Mouse (Mus musculus) forebrain, embryonic 13.5 days (tissue): ENCODE data around the gene Tango2. TPM values are rescaled to one million over a fixed set of nuclear protein-coding genes. Genes with fewer than 3 reads are reported as not detected.

Experiments used
- ATAC-seq: fragments of 200-750 bp; cut with Nextera tagmentation; 2 replicates; pipeline ENCODE4 v1.8.0; 2017
- H3K27ac ChIP-seq: fragments of 300-500 bp; sonication (generic); 2 replicates; pipeline ENCODE4 v1.5.1; 2015; ENCODE audit warnings: inconsistent platforms, mild to moderate bottlenecking, moderate library complexity
- H3K27me3 ChIP-seq: fragments of 300-500 bp; sonication (generic); 2 replicates; pipeline ENCODE4 v1.6.1; 2015; ENCODE audit warnings: mild to moderate bottlenecking, inconsistent platforms
- H3K36me3 ChIP-seq: fragments of 300-500 bp; sonication (generic); 2 replicates; pipeline ENCODE4 v1.6.1; 2015; ENCODE audit warnings: mild to moderate bottlenecking, inconsistent platforms; ENCODE audit not compliant: poor library complexity, severe bottlenecking
- H3K4me1 ChIP-seq: fragments of 300-500 bp; sonication (generic); 2 replicates; pipeline ENCODE4 v1.6.1; 2015; ENCODE audit warnings: inconsistent platforms
- H3K4me2 ChIP-seq: fragments of 300-500 bp; sonication (generic); 2 replicates; pipeline ENCODE4 v1.6.1; 2015; ENCODE audit warnings: inconsistent platforms, mild to moderate bottlenecking, moderate library complexity
- H3K4me3 ChIP-seq: fragments of 300-500 bp; sonication (generic); 2 replicates; pipeline ENCODE4 v1.5.1; 2015; ENCODE audit warnings: mild to moderate bottlenecking, inconsistent platforms
- H3K9ac ChIP-seq: fragments of 300-500 bp; sonication (generic); 2 replicates; pipeline ENCODE4 v1.6.1; 2015; ENCODE audit warnings: mild to moderate bottlenecking, inconsistent platforms
- H3K9me3 ChIP-seq: fragments of 300-500 bp; sonication (generic); replicated peaks from 2 replicates; pipeline ENCODE4 v1.6.1; 2016; ENCODE audit warnings: inconsistent platforms
- WGBS: fragments of 180-500 bp; shearing (Covaris S2); methylation state at CpG from one replicate; pipeline ENCODE4 v1.1.7; 2015; 5-methylcytosine and 5-hydroxymethylcytosine counted together
- polyA plus RNA-seq: library from polyadenylated mRNA; unstranded; fragments of >200 nt; fragmentation: Nextera tagmentation; extraction: Ambion mirVana; gene quantifications from 2 replicates; pipeline ENCODE4 v1.2.1, GENCODE M21; 2015

Gene Tango2
- polyA plus RNA-seq, 1 experiment from 2014 or later = 59.2 TPM

GRCm38 (mm10) chr16:18353106-18353505 lies 5.2 kb upstream of the Tango2 start:
- Histone ChIP-seq H3K4me2 (no peak overlapping the region), H3K4me1 (peaks cover 24% of the 10 kb centered on the region), H3K4me3 (no peak overlapping the region), H3K9me3 (no peaks in the 10 kb centered on the region), H3K27ac (no peak overlapping the region), H3K36me3 (peaks cover 16% of the 10 kb centered on the region), H3K9ac (no peak overlapping the region), H3K27me3 (no peaks in the 10 kb centered on the region)
- 82% methylated on average over 1 of the region's 1 CpGs for WGBS
- ATAC-seq = no peak

- Histone ChIP-seq H3K9ac (no peak overlapping the region), H3K4me3 (no peak overlapping the region), H3K27ac (no peak overlapping the region), H3K36me3 (peaks cover 16% of the 10 kb centered on the region), H3K27me3 (no peaks in the 10 kb centered on the region), H3K9me3 (no peaks in the 10 kb centered on the region), H3K4me1 (peaks cover 29% of the 10 kb centered on the region), H3K4me2 (no peak overlapping the region)
- 59% methylated on average over 5 of the region's 5 CpGs for WGBS
- ATAC-seq = no peak
Measured at GRCm38 (mm10) chr16:18351313-18352055, 3.6 kb upstream of the Tango2 start.

GRCm38 (mm10) chr16:18349761-18350325 lies 1.9 kb upstream of the Tango2 start:
- Histone ChIP-seq H3K4me2 (peak overlapping the region; percentile 86), H3K36me3 (peaks cover 7% of the 10 kb centered on the region), H3K27me3 (no peaks in the 10 kb centered on the region), H3K9ac (no peak overlapping the region), H3K9me3 (no peaks in the 10 kb centered on the region), H3K4me3 (0 out of 2 replicates have a peak overlapping the region, but pooled peaks have one; percentile 85), H3K27ac (no peak overlapping the region), H3K4me1 (peaks cover 35% of the 10 kb centered on the region)
- WGBS = 70% methylated on average over 12 of the region's 12 CpGs
- no peak for ATAC-seq

GRCm38 (mm10) chr16:18348601-18349175 lies 785 bp upstream of the Tango2 start:
- ATAC-seq = 0 out of 2 replicates have a peak, but pooled peaks have one; percentile 1
- WGBS = 1% methylated on average over 28 of the region's 28 CpGs
- peak overlapping the region; percentile 86 for H3K4me2 ChIP-seq
- no peaks in the 10 kb centered on the region for H3K27me3 ChIP-seq
- H3K36me3 ChIP-seq = peaks cover 4% of the 10 kb centered on the region
- no peaks in the 10 kb centered on the region for H3K9me3 ChIP-seq
- H3K27ac ChIP-seq = no peak overlapping the region
- H3K9ac ChIP-seq = peak overlapping the region; percentile 89
- peak overlapping the region; percentile 85 for H3K4me3 ChIP-seq
- H3K4me1 ChIP-seq = peaks cover 42% of the 10 kb centered on the region

GRCm38 (mm10) chr16:18345243-18345642 lies 2.7 kb downstream of the Tango2 start:
- Histone ChIP-seq H3K4me2 (no peak overlapping the region), H3K9ac (no peak overlapping the region), H3K9me3 (no peaks in the 10 kb centered on the region), H3K36me3 (no peaks in the 10 kb centered on the region), H3K4me1 (peaks cover 52% of the 10 kb centered on the region), H3K27me3 (no peaks in the 10 kb centered on the region), H3K4me3 (no peak overlapping the region), H3K27ac (no peak overlapping the region; the same call in none of the 2 replicates)
- ATAC-seq = 0 out of 2 replicates have a peak, but pooled peaks have one; percentile 5
- 7% methylated on average over 3 of the region's 3 CpGs for WGBS

- Histone ChIP-seq H3K4me1 (peaks cover 48% of the 10 kb centered on the region), H3K9ac (peak overlapping the region; percentile 67), H3K4me2 (peak overlapping the region; percentile 82), H3K36me3 (no peaks in the 10 kb centered on the region), H3K27me3 (no peaks in the 10 kb centered on the region), H3K4me3 (peak overlapping the region; percentile 53), H3K9me3 (no peaks in the 10 kb centered on the region), H3K27ac (peak overlapping the region; percentile 74)
- WGBS = under 1% methylated on average over 38 of the region's 38 CpGs
- ATAC-seq = peak; percentile 95
Measured at GRCm38 (mm10) chr16:18343778-18344177, 4.1 kb downstream of the Tango2 start.

- Histone ChIP-seq H3K9ac (peak overlapping the region; percentile 67), H3K4me3 (peak overlapping the region; percentile 53), H3K4me2 (peak overlapping the region; percentile 82), H3K9me3 (no peaks in the 10 kb centered on the region), H3K27me3 (no peaks in the 10 kb centered on the region), H3K36me3 (peaks cover 6% of the 10 kb centered on the region; the same call in 1 of the 2 replicates), H3K27ac (no peak overlapping the region), H3K4me1 (peaks cover 46% of the 10 kb centered on the region)
- no peak for ATAC-seq
- WGBS = 47% methylated on average over 9 of the region's 9 CpGs
Measured at GRCm38 (mm10) chr16:18342650-18343570, 5.0 kb downstream of the Tango2 start.

- Histone ChIP-seq H3K4me1 (peaks cover 40% of the 10 kb centered on the region), H3K27me3 (no peaks in the 10 kb centered on the region), H3K9me3 (no peaks in the 10 kb centered on the region), H3K27ac (no peak overlapping the region), H3K36me3 (peaks cover 10% of the 10 kb centered on the region; the same call in 1 of the 2 replicates), H3K4me2 (no peak overlapping the region), H3K9ac (no peak overlapping the region), H3K4me3 (no peak overlapping the region)
- no peak for ATAC-seq
- WGBS = 76% methylated on average over 2 of the region's 2 CpGs
Measured at GRCm38 (mm10) chr16:18342076-18342475, 5.8 kb downstream of the Tango2 start.

- ATAC-seq = no peak
- Histone ChIP-seq H3K4me2 (no peak overlapping the region), H3K4me3 (no peak overlapping the region), H3K36me3 (peaks cover 10% of the 10 kb centered on the region; the same call in 1 of the 2 replicates), H3K27me3 (no peaks in the 10 kb centered on the region), H3K4me1 (peaks cover 40% of the 10 kb centered on the region), H3K9me3 (no peaks in the 10 kb centered on the region), H3K27ac (no peak overlapping the region), H3K9ac (no peak overlapping the region)
- 93% methylated on average over 8 of the region's 8 CpGs for WGBS
Measured at GRCm38 (mm10) chr16:18341605-18342004, 6.3 kb downstream of the Tango2 start.

GRCm38 (mm10) chr16:18339866-18340265 lies 8.0 kb downstream of the Tango2 start:
- ATAC-seq = no peak
- WGBS = 78% methylated on average over 1 of the region's 1 CpGs
- no peak overlapping the region for H3K4me3 ChIP-seq

GRCm38 (mm10) chr16:18337261-18337660 lies 10.6 kb downstream of the Tango2 start:
- 92% methylated on average over 4 of the region's 4 CpGs for WGBS
- H3K4me2 ChIP-seq = no peak overlapping the region
- H3K9me3 ChIP-seq = no peaks in the 10 kb centered on the region
- H3K9ac ChIP-seq = no peak overlapping the region
- no peaks in the 10 kb centered on the region for H3K27me3 ChIP-seq
- H3K27ac ChIP-seq = no peak overlapping the region
- no peak overlapping the region for H3K4me3 ChIP-seq
- no peak for ATAC-seq
- H3K36me3 ChIP-seq = peaks cover 13% of the 10 kb centered on the region; the same call in 1 of the 2 replicates
- H3K4me1 ChIP-seq = peaks cover 16% of the 10 kb centered on the region

More at GRCm38 (mm10) chr16:18339866-18340265, 8.0 kb downstream of the Tango2 start:
- H3K9ac ChIP-seq = no peak overlapping the region
- H3K4me1 ChIP-seq = peaks cover 35% of the 10 kb centered on the region
- 0 out of 2 replicates have a peak overlapping the region, but pooled peaks have one; percentile 26 for H3K27ac ChIP-seq
- no peak overlapping the region for H3K4me2 ChIP-seq
- H3K9me3 ChIP-seq = no peaks in the 10 kb centered on the region
- H3K27me3 ChIP-seq = no peaks in the 10 kb centered on the region
- H3K36me3 ChIP-seq = peaks cover 12% of the 10 kb centered on the region; the same call in 1 of the 2 replicates
